Mouse (Mus musculus): ENCODE data around the gene Rdh16f1. TPM values are rescaled to one million over a fixed set of nuclear protein-coding genes. Genes with fewer than 3 reads are reported as not detected.
"Not testable (repeated sequence)": the region's sequence is repeated elsewhere in the genome, so short reads cannot be mapped to it uniquely, and the experiment has no call there.

The Rdh16f1 gene
- polyA plus RNA-seq, 1 experiment from 2014 or later, result not detected

GRCm38 (mm10) chr10:127802236-127802635, 42.6 kb downstream of the Rdh16f1 start:
- 80% methylated on average over 5 of the region's 5 CpGs for WGBS
- H3K27me3 ChIP-seq (ENCODE audit: poor library complexity, severe bottlenecking), result no peaks in the 10 kb centered on the region
- H3K27ac ChIP-seq, result no peak overlapping the region
- DNase-seq (ENCODE audit: extremely low spot score, low spot score), result no peak
- H3K36me3 ChIP-seq (replicated peaks), result no peaks in the 10 kb centered on the region
- no peaks in the 10 kb centered on the region for H3K9me3 ChIP-seq
- H3K4me3 ChIP-seq, result no peak overlapping the region
- no peaks in the 10 kb centered on the region for H3K4me1 ChIP-seq

GRCm38 (mm10) chr10:127804416-127804815, 44.8 kb downstream of the Rdh16f1 start:
- H3K4me1 ChIP-seq, result no peaks in the 10 kb centered on the region
- H3K36me3 ChIP-seq (replicated peaks), result no peaks in the 10 kb centered on the region
- H3K9me3 ChIP-seq, result no peaks in the 10 kb centered on the region
- no peaks in the 10 kb centered on the region for H3K27me3 ChIP-seq (ENCODE audit: poor library complexity, severe bottlenecking)
- H3K27ac ChIP-seq, result no peak overlapping the region
- 66% methylated on average over 7 of the region's 7 CpGs for WGBS
- no peak overlapping the region for H3K4me3 ChIP-seq
- DNase-seq (ENCODE audit: extremely low spot score, low spot score), result no peak

- DNase-seq (ENCODE audit: extremely low spot score, low spot score), result no peak
- H3K27me3 ChIP-seq (ENCODE audit: poor library complexity, severe bottlenecking), result no peaks in the 10 kb centered on the region
- H3K27ac ChIP-seq, result no peak overlapping the region
- peaks cover 10% of the 10 kb centered on the region; the same call in 1 of the 2 replicates for H3K9me3 ChIP-seq
- no peaks in the 10 kb centered on the region for H3K4me1 ChIP-seq
- H3K4me3 ChIP-seq, result no peak overlapping the region
- H3K36me3 ChIP-seq (replicated peaks), result no peaks in the 10 kb centered on the region
Observed at GRCm38 (mm10) chr10:127815888-127816287, 56.3 kb downstream of the Rdh16f1 start.

- H3K27me3 ChIP-seq (ENCODE audit: poor library complexity, severe bottlenecking); H3K27ac ChIP-seq; DNase-seq (ENCODE audit: extremely low spot score, low spot score); H3K36me3 ChIP-seq (replicated peaks); H3K4me3 ChIP-seq; H3K4me1 ChIP-seq: not testable (repeated sequence)
- H3K9me3 ChIP-seq, result peaks cover 12% of the 10 kb centered on the region; the same call in 1 of the 2 replicates
- WGBS, result 79% methylated on average over 4 of the region's 4 CpGs
Observed at GRCm38 (mm10) chr10:127817268-127817910, 57.8 kb downstream of the Rdh16f1 start.

- not testable (repeated sequence) for H3K4me1 ChIP-seq; DNase-seq (ENCODE audit: extremely low spot score, low spot score); H3K36me3 ChIP-seq (replicated peaks); H3K27me3 ChIP-seq (ENCODE audit: poor library complexity, severe bottlenecking); H3K27ac ChIP-seq; H3K4me3 ChIP-seq
- WGBS, result 84% methylated on average over 2 of the region's 2 CpGs
- peaks cover 12% of the 10 kb centered on the region; the same call in 1 of the 2 replicates for H3K9me3 ChIP-seq
Observed at GRCm38 (mm10) chr10:127821806-127822205, 62.2 kb downstream of the Rdh16f1 start.

- Histone ChIP-seq H3K4me1 (no peaks in the 10 kb centered on the region), H3K4me3 (no peak overlapping the region), H3K27me3 (ENCODE audit: poor library complexity, severe bottlenecking) (no peaks in the 10 kb centered on the region), H3K36me3 (replicated peaks) (no peaks in the 10 kb centered on the region), H3K27ac (no peak overlapping the region), H3K9me3 (peaks cover 5% of the 10 kb centered on the region; the same call in 1 of the 2 replicates)
- 82% methylated on average over 6 of the region's 6 CpGs for WGBS
- DNase-seq (ENCODE audit: extremely low spot score, low spot score), result peak; percentile 19
Observed at GRCm38 (mm10) chr10:127825386-127825785, 65.8 kb downstream of the Rdh16f1 start.

GRCm38 (mm10) chr10:127829121-127829520, 69.5 kb downstream of the Rdh16f1 start:
- H3K4me1 ChIP-seq, result no peaks in the 10 kb centered on the region
- no peak for DNase-seq (ENCODE audit: extremely low spot score, low spot score)
- H3K27ac ChIP-seq, result no peak overlapping the region
- H3K36me3 ChIP-seq (replicated peaks), result no peaks in the 10 kb centered on the region
- no peaks in the 10 kb centered on the region for H3K27me3 ChIP-seq (ENCODE audit: poor library complexity, severe bottlenecking)
- WGBS, result 78% methylated on average over 3 of the region's 3 CpGs
- no peaks in the 10 kb centered on the region for H3K9me3 ChIP-seq
- H3K4me3 ChIP-seq, result no peak overlapping the region

- not testable (repeated sequence) for H3K27me3 ChIP-seq (ENCODE audit: poor library complexity, severe bottlenecking); H3K9me3 ChIP-seq; H3K27ac ChIP-seq; H3K36me3 ChIP-seq (replicated peaks); H3K4me3 ChIP-seq; DNase-seq (ENCODE audit: extremely low spot score, low spot score); H3K4me1 ChIP-seq
- WGBS, result 94% methylated on average over 1 of the region's 1 CpGs
Observed at GRCm38 (mm10) chr10:127834186-127834585, 74.6 kb downstream of the Rdh16f1 start.

- DNase-seq (ENCODE audit: extremely low spot score, low spot score), result no peak
- no peaks in the 10 kb centered on the region for H3K4me1 ChIP-seq
- no peak overlapping the region for H3K27ac ChIP-seq
- H3K9me3 ChIP-seq, result peaks cover 8% of the 10 kb centered on the region; the same call in 1 of the 2 replicates
- H3K4me3 ChIP-seq, result no peak overlapping the region
- WGBS, result 89% methylated on average over 5 of the region's 5 CpGs
- no peaks in the 10 kb centered on the region for H3K36me3 ChIP-seq (replicated peaks)
- H3K27me3 ChIP-seq (ENCODE audit: poor library complexity, severe bottlenecking), result no peaks in the 10 kb centered on the region
Observed at GRCm38 (mm10) chr10:127835292-127835691, 75.7 kb downstream of the Rdh16f1 start.

GRCm38 (mm10) chr10:127837793-127838192, 78.2 kb downstream of the Rdh16f1 start:
- not testable (repeated sequence) for H3K9me3 ChIP-seq; H3K27ac ChIP-seq; H3K27me3 ChIP-seq (ENCODE audit: poor library complexity, severe bottlenecking); H3K4me3 ChIP-seq; H3K36me3 ChIP-seq (replicated peaks); H3K4me1 ChIP-seq; DNase-seq (ENCODE audit: extremely low spot score, low spot score)
- WGBS, result 94% methylated on average over 5 of the region's 5 CpGs

GRCm38 (mm10) chr10:127838539-127838938, 79.0 kb downstream of the Rdh16f1 start:
- WGBS, result 81% methylated on average over 2 of the region's 2 CpGs

GRCm38 (mm10) chr10:127840776-127841175, 81.2 kb downstream of the Rdh16f1 start:
- WGBS, result 79% methylated on average over 2 of the region's 2 CpGs
- no peak for DNase-seq (ENCODE audit: extremely low spot score, low spot score)
- H3K4me3 ChIP-seq, result no peak overlapping the region

More at GRCm38 (mm10) chr10:127838539-127838938, 79.0 kb downstream of the Rdh16f1 start:
- Histone ChIP-seq H3K36me3 (replicated peaks) (no peaks in the 10 kb centered on the region), H3K27ac (no peak overlapping the region), H3K9me3 (peaks cover 8% of the 10 kb centered on the region; the same call in 1 of the 2 replicates), H3K27me3 (ENCODE audit: poor library complexity, severe bottlenecking) (no peaks in the 10 kb centered on the region), H3K4me1 (no peaks in the 10 kb centered on the region), H3K4me3 (no peak overlapping the region)
- DNase-seq (ENCODE audit: extremely low spot score, low spot score), result no peak

More at GRCm38 (mm10) chr10:127840776-127841175, 81.2 kb downstream of the Rdh16f1 start:
- no peaks in the 10 kb centered on the region for H3K4me1 ChIP-seq
- no peaks in the 10 kb centered on the region for H3K36me3 ChIP-seq (replicated peaks)
- no peaks in the 10 kb centered on the region for H3K27me3 ChIP-seq (ENCODE audit: poor library complexity, severe bottlenecking)
- H3K27ac ChIP-seq, result no peak overlapping the region
- peaks cover 8% of the 10 kb centered on the region; the same call in 1 of the 2 replicates for H3K9me3 ChIP-seq

Data from forebrain, embryonic 10.5 days (tissue).